Mouse (Mus musculus) hindbrain, embryonic 14.5 days (tissue): ENCODE measurements at regions not wholly inside any gene's neighbourhood (a gene's known extent, or its start where the extent isn't known, plus 50 kb on each side); places are given as distances from the start of the nearest gene placed in this dataset.

Source experiments
- ATAC-seq: fragments of 200-750 bp; cut with Nextera tagmentation; 2 replicates; pipeline ENCODE4 v1.8.0; 2017; ENCODE audit warnings: moderate number of reproducible peaks, mild to moderate bottlenecking, moderate TSS enrichment, moderate library complexity; ENCODE audit not compliant: low FRiP score
- DNase-seq: peaks from one replicate; pipeline ENCODE4 v3.0.0-alpha.2; 2015; ENCODE audit warnings: low spot score
- H3K27ac ChIP-seq: fragments of 300-500 bp; sonication (generic); 2 replicates; pipeline ENCODE4 v1.5.1; 2014; ENCODE audit warnings: mild to moderate bottlenecking, moderate library complexity
- H3K27me3 ChIP-seq: fragments of 300-500 bp; sonication (generic); 2 replicates; pipeline ENCODE4 v1.6.1; 2014; ENCODE audit warnings: mild to moderate bottlenecking, low read length, mixed read lengths; ENCODE audit not compliant: control insufficient read depth, insufficient read depth
- H3K36me3 ChIP-seq: fragments of 300-500 bp; sonication (generic); replicated peaks from 2 replicates; pipeline ENCODE4 v1.6.1; 2014; ENCODE audit not compliant: control insufficient read depth, insufficient read depth
- H3K4me1 ChIP-seq: fragments of 300-500 bp; sonication (generic); replicated peaks from 2 replicates; pipeline ENCODE4 v1.6.1; 2014; ENCODE audit warnings: antibody characterized with exemption, low read length, mixed read lengths; ENCODE audit not compliant: control insufficient read depth, insufficient read depth
- H3K4me2 ChIP-seq: fragments of 300-500 bp; sonication (generic); replicated peaks from 2 replicates; pipeline ENCODE4 v1.6.1; 2014; ENCODE audit warnings: mild to moderate bottlenecking, moderate library complexity
- H3K4me3 ChIP-seq: fragments of 300-500 bp; sonication (generic); replicated peaks from 2 replicates; pipeline ENCODE4 v1.5.1; 2014; ENCODE audit warnings: mild to moderate bottlenecking, low read length
- H3K9ac ChIP-seq: fragments of 300-500 bp; sonication (generic); 2 replicates; pipeline ENCODE4 v1.6.1; 2014
- H3K9me3 ChIP-seq: fragments of 300-500 bp; sonication (generic); 2 replicates; pipeline ENCODE4 v1.6.1; 2016; ENCODE audit warnings: low read length; ENCODE audit not compliant: control insufficient read depth
- WGBS: fragments of 180-500 bp; shearing (Covaris S2); extraction: QIAGEN DNeasy Blood & Tissue Kit; methylation state at CpG from one replicate; pipeline ENCODE4 v1.1.7; 2014; 5-methylcytosine and 5-hydroxymethylcytosine counted together

GRCm38 (mm10) chr2:53276435-53276834 is 84.9 kb downstream of the Arl6ip6 start:
- H3K4me3 ChIP-seq, result no peak overlapping the region
- no peak for DNase-seq
- no peaks in the 10 kb centered on the region for H3K4me1 ChIP-seq
- no peak overlapping the region for H3K27ac ChIP-seq
- no peaks in the 10 kb centered on the region for H3K9me3 ChIP-seq
- H3K4me2 ChIP-seq, result no peak overlapping the region
- 45% methylated on average over 1 of the region's 1 CpGs for WGBS
- H3K9ac ChIP-seq, result no peak overlapping the region
- H3K36me3 ChIP-seq, result no peaks in the 10 kb centered on the region
- no peaks in the 10 kb centered on the region for H3K27me3 ChIP-seq
- no peak for ATAC-seq

DNA sequence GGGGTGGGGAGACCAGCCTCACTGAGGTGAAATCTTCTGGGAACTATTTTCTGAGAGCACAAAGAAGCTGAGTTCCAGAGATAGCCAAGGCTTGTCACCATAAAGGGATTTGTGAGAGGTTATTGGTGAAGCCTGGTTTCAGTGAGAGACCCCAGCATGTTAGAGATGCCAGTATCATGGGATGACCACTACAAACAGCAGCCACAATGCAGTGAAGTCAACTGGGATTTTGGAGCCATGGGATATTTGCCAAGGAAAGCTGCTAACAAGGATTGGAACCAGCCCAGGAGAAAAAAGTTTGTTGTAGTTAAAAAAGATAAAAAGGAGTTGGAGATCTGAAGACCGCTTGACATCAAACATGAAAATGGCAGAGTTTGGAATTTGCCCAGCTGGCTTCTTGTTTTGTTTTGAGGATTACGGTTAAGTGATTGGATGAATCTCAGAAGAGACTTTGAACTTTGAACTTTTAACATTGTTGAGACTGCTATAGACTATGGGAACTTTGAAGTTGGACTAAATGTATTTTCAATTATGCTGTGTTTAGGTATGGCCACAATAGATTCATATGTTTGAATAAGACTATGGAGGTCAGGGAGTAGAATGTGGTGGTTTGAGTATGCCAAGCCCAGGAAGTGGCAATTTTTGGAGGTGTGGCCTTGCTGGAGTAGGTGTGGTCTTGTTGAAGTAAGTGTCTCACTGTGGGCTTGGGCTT is 110.3 kb downstream of the Arl6ip6 start:
- Histone ChIP-seq H3K9me3 (no peaks in the 10 kb centered on the region), H3K4me1 (no peaks in the 10 kb centered on the region), H3K36me3 (no peaks in the 10 kb centered on the region), H3K27me3 (no peaks in the 10 kb centered on the region), H3K9ac (no peak overlapping the region), H3K4me2 (no peak overlapping the region), H3K4me3 (no peak overlapping the region), H3K27ac (no peak overlapping the region)
- 88% methylated on average over 2 of the region's 2 CpGs for WGBS
- ATAC-seq, result no peak
- DNase-seq, result no peak

GRCm38 (mm10) chr2:53330680-53331079 is 139.2 kb downstream of the Arl6ip6 start:
- Histone ChIP-seq H3K4me3 (no peak overlapping the region), H3K4me2 (no peak overlapping the region), H3K4me1 (no peaks in the 10 kb centered on the region), H3K9ac (no peak overlapping the region), H3K27me3 (no peaks in the 10 kb centered on the region), H3K9me3 (no peaks in the 10 kb centered on the region), H3K27ac (no peak overlapping the region), H3K36me3 (no peaks in the 10 kb centered on the region)
- 38% methylated on average over 6 of the region's 6 CpGs for WGBS
- DNase-seq, result peak; percentile 74
- peak; percentile 24; the same call in 1 of the 2 replicates for ATAC-seq

GRCm38 (mm10) chr2:53359026-53359425 is 167.5 kb downstream of the Arl6ip6 start:
- WGBS, result 71% methylated on average over 2 of the region's 2 CpGs
- no peaks in the 10 kb centered on the region for H3K27me3 ChIP-seq
- ATAC-seq (no peak; the same call in 1 of the 2 replicates), DNase-seq (no peak)
- no peaks in the 10 kb centered on the region for H3K36me3 ChIP-seq
- no peaks in the 10 kb centered on the region for H3K4me1 ChIP-seq
- no peaks in the 10 kb centered on the region for H3K9me3 ChIP-seq
- H3K9ac ChIP-seq, result no peak overlapping the region
- no peak overlapping the region for H3K4me3 ChIP-seq
- H3K4me2 ChIP-seq, result no peak overlapping the region
- no peak overlapping the region for H3K27ac ChIP-seq

DNA sequence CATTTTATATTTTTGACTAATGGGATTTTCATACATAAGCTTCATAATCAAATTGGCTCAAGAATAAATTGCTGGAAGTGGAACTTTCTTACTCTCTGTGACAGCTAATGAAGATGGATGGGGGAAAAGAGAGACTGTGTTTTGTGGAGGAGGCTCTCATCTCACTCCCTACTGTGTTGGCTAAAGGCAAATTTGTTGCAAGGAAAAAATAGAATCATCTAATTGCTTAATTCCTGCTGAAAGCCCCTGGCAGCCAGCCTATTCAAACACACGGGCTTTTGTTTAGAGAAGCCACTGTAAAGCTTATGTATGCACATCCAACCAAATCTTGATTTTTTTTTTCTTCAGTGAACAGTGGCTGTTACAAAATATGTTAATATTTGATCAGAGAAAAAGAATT is 190.8 kb downstream of the Arl6ip6 start:
- peak; percentile 67 for DNase-seq
- peaks cover 7% of the 10 kb centered on the region; the same call in 1 of the 2 replicates for H3K4me1 ChIP-seq
- ATAC-seq, result peak; percentile 58; the same call in 1 of the 2 replicates

GRCm38 (mm10) chr2:53384545-53385176 is 193.1 kb downstream of the Arl6ip6 start:
- H3K27ac ChIP-seq, result no peak overlapping the region
- no peaks in the 10 kb centered on the region; the same call in 1 of the 2 replicates for H3K27me3 ChIP-seq
- 18% methylated on average over 8 of the region's 8 CpGs for WGBS
- DNase-seq (peak; percentile 44), ATAC-seq (peak; percentile 75)
- no peaks in the 10 kb centered on the region for H3K36me3 ChIP-seq
- no peaks in the 10 kb centered on the region for H3K9me3 ChIP-seq
- H3K4me1 ChIP-seq, result peaks cover 7% of the 10 kb centered on the region; the same call in 1 of the 2 replicates
- no peak overlapping the region for H3K4me3 ChIP-seq
- peak overlapping the region; percentile 12; the same call in 1 of the 2 replicates for H3K4me2 ChIP-seq
- no peak overlapping the region for H3K9ac ChIP-seq

More for the DNA sequence above, 190.8 kb downstream of the Arl6ip6 start:
- Histone ChIP-seq H3K9ac (no peak overlapping the region), H3K27ac (no peak overlapping the region), H3K36me3 (no peaks in the 10 kb centered on the region), H3K4me3 (no peak overlapping the region), H3K4me2 (no peak overlapping the region), H3K9me3 (no peaks in the 10 kb centered on the region), H3K27me3 (no peaks in the 10 kb centered on the region; the same call in 1 of the 2 replicates)
- WGBS, result 9% methylated on average over 1 of the region's 1 CpGs

DNA sequence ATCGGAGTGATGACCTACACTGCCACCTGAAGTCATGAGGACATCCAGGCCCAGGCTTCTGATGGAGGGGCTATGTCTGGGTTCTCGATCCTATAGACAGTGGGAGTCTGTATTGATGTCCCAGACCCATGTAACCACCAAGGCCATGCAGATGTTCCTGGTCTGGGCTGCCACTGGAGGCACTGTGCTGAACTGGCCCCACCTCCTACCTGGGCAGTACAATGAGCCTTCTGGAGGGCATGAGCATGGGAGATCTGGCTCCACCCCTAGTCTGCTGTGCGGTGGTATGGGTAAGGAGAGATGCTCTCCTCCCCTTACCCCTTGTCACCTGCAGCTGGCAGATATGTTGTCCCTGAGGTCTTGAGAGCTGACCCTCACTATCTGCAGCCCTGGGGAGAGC is 197.1 kb downstream of the Arl6ip6 start:
- Histone ChIP-seq H3K4me1 (peaks cover 7% of the 10 kb centered on the region; the same call in 1 of the 2 replicates), H3K27ac (no peak overlapping the region), H3K27me3 (no peaks in the 10 kb centered on the region), H3K36me3 (no peaks in the 10 kb centered on the region), H3K9ac (no peak overlapping the region), H3K9me3 (no peaks in the 10 kb centered on the region), H3K4me3 (no peak overlapping the region), H3K4me2 (no peak overlapping the region)
- no peak for DNase-seq
- ATAC-seq, result no peak
- WGBS, result 96% methylated on average over 3 of the region's 3 CpGs

DNA sequence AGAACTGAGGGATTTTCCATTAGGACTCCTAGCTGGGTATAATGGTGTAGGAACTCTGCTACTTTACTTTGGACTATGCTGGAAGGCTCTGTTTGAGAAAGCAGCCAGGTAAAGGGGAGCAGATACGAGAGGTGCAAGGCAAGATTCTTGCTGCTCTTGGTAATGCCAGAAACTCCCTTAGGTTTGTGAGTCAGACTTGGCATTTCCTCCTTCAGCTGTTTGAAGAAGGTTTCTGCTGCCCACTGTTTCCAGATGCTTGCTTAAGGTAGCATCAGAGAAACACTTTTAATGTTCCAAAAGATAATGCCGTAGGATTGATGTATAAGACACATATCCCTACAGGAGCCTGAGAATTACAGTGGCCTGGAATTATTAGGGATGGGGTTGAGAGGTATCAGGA is 222.9 kb downstream of the Arl6ip6 start:
- no peaks in the 10 kb centered on the region for H3K27me3 ChIP-seq
- no peaks in the 10 kb centered on the region for H3K9me3 ChIP-seq
- H3K4me1 ChIP-seq, result no peaks in the 10 kb centered on the region
- H3K4me2 ChIP-seq, result no peak overlapping the region
- WGBS, result 94% methylated on average over 2 of the region's 2 CpGs
- no peak overlapping the region for H3K9ac ChIP-seq
- H3K27ac ChIP-seq, result no peak overlapping the region
- no peak overlapping the region for H3K4me3 ChIP-seq
- no peaks in the 10 kb centered on the region for H3K36me3 ChIP-seq
- ATAC-seq (no peak), DNase-seq (no peak)

- no peak overlapping the region for H3K4me3 ChIP-seq
- H3K9ac ChIP-seq, result 0 out of 2 replicates have a peak overlapping the region, but pooled peaks have one; percentile 7
- peak overlapping the region; percentile 69 for H3K27ac ChIP-seq
- WGBS, result 41% methylated on average over 5 of the region's 5 CpGs
- H3K27me3 ChIP-seq, result no peaks in the 10 kb centered on the region
- H3K36me3 ChIP-seq, result no peaks in the 10 kb centered on the region
- DNase-seq, result peak; percentile 75
- peaks cover 4% of the 10 kb centered on the region; the same call in 1 of the 2 replicates for H3K4me1 ChIP-seq
- no peaks in the 10 kb centered on the region for H3K9me3 ChIP-seq
- ATAC-seq, result peak; percentile 91
- H3K4me2 ChIP-seq, result no peak overlapping the region
Measured at GRCm38 (mm10) chr2:53437046-53437815, 245.7 kb downstream of the Arl6ip6 start.
